Mouse (Mus musculus): ENCODE measurements at regions not wholly inside any gene's neighbourhood (a gene's known extent, or its start where the extent isn't known, plus 50 kb on each side); places are given as distances from the start of the nearest gene placed in this dataset.

DNA sequence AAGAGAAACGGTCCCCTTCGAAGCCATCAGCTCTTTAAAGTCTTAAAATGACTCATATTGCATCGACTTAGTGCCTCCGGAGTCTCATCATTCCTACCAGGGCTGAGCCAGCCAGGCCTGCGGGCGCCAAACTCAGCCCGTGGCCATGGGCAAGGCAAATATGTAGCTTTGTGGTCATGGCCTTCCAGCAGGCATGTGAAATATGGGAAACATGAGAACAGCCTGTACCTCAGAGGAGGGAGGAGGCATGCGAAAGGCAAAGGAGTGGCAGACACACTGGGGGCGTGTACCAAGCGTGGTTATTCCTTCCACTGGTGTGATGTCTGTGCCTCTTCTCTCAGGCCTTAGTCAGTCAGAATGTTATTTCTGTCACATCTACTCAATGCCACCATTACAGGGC, 706.3 kb upstream of the Car8 start:
- Histone ChIP-seq H3K9ac (replicated peaks) (no peak overlapping the region), H3K4me3 (replicated peaks) (no peak overlapping the region), H3K4me1 (replicated peaks) (peaks cover 6% of the 10 kb centered on the region), H3K9me3 (no peaks in the 10 kb centered on the region), H3K27me3 (no peaks in the 10 kb centered on the region; the same call in 1 of the 2 replicates), H3K27ac (no peak overlapping the region), H3K4me2 (no peak overlapping the region), H3K36me3 (no peaks in the 10 kb centered on the region)
- WGBS, result 82% methylated on average over 10 of the region's 10 CpGs
- ATAC-seq (ENCODE audit: insufficient number of reproducible peaks, insufficient read depth, low FRiP score, low TSS enrichment, low read depth), result no peak

- Histone ChIP-seq H3K4me1 (replicated peaks) (peaks cover 9% of the 10 kb centered on the region; the same call in 1 of the 2 replicates), H3K36me3 (no peaks in the 10 kb centered on the region), H3K9me3 (no peaks in the 10 kb centered on the region), H3K27me3 (no peaks in the 10 kb centered on the region; the same call in 1 of the 2 replicates), H3K4me2 (no peak overlapping the region), H3K4me3 (replicated peaks) (no peak overlapping the region), H3K27ac (no peak overlapping the region), H3K9ac (replicated peaks) (no peak overlapping the region)
- 41% methylated on average over 5 of the region's 5 CpGs for WGBS
- ATAC-seq (ENCODE audit: insufficient number of reproducible peaks, insufficient read depth, low FRiP score, low TSS enrichment, low read depth), result no peak
Measured at GRCm38 (mm10) chr4:8943080-8943479, 704.2 kb upstream of the Car8 start.

GRCm38 (mm10) chr4:8938948-8939411, 700.1 kb upstream of the Car8 start:
- no peak overlapping the region for H3K4me3 ChIP-seq (replicated peaks)
- peak overlapping the region; percentile 29; the same call in 1 of the 2 replicates for H3K27ac ChIP-seq
- H3K9ac ChIP-seq (replicated peaks), result no peak overlapping the region
- no peaks in the 10 kb centered on the region for H3K36me3 ChIP-seq
- H3K4me1 ChIP-seq (replicated peaks), result peaks cover 9% of the 10 kb centered on the region; the same call in 1 of the 2 replicates
- H3K27me3 ChIP-seq, result no peaks in the 10 kb centered on the region
- 69% methylated on average over 6 of the region's 6 CpGs for WGBS
- no peaks in the 10 kb centered on the region for H3K9me3 ChIP-seq
- no peak for ATAC-seq (ENCODE audit: insufficient number of reproducible peaks, insufficient read depth, low FRiP score, low TSS enrichment, low read depth)
- H3K4me2 ChIP-seq, result no peak overlapping the region

DNA sequence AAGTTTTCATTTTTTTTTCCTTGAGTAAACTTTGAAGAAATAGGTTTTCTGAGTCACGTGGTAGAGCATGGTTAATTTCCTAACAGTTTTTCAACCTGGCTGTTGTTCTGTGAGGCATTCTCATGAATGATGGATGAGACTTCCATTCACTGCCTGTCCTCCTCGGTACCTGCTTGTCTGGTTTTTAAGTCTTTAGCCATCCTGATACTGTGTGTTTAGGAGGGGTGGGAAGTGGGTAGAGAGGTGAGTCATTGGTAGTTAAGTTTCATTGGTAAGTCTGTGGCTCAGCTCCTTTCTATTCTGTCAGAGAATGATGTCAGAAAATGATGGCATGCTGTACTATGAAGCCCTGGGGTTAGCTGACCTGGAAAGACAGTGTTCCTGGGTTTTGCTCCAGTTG, 697.1 kb upstream of the Car8 start:
- no peak overlapping the region for H3K4me3 ChIP-seq (replicated peaks)
- WGBS, result 67% methylated on average over 2 of the region's 2 CpGs
- H3K9ac ChIP-seq (replicated peaks), result no peak overlapping the region
- no peaks in the 10 kb centered on the region for H3K9me3 ChIP-seq
- H3K4me2 ChIP-seq, result no peak overlapping the region
- H3K4me1 ChIP-seq (replicated peaks), result 0 out of 2 replicates have a peak, but pooled peaks cover 9% of the 10 kb centered on the region
- H3K27ac ChIP-seq, result no peak overlapping the region
- no peak for ATAC-seq (ENCODE audit: insufficient number of reproducible peaks, insufficient read depth, low FRiP score, low TSS enrichment, low read depth)
- H3K27me3 ChIP-seq, result no peaks in the 10 kb centered on the region
- no peaks in the 10 kb centered on the region for H3K36me3 ChIP-seq

DNA sequence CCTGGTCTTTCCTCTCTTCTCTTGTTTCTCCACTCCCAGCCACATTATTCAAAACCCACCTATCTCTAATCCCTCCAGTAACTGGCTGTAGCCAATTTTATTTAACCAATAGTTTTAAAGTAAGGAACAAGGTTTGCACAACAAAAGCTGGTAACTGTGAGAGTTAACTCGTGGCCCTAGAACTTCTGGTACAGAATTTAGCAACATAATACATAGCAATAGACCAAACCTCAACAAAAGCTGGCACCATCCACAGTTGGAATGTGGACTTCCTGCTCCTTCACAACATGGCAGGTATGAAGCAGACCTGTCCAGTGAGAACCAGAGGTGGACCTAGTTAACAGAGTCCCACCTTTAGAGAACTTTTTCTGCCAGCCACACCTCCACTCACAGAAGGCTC, 695.7 kb upstream of the Car8 start:
- no peak for ATAC-seq (ENCODE audit: insufficient number of reproducible peaks, insufficient read depth, low FRiP score, low TSS enrichment, low read depth)
- Histone ChIP-seq H3K4me2 (no peak overlapping the region), H3K36me3 (no peaks in the 10 kb centered on the region), H3K9ac (replicated peaks) (no peak overlapping the region), H3K4me1 (replicated peaks) (0 out of 2 replicates have a peak, but pooled peaks cover 4% of the 10 kb centered on the region), H3K9me3 (no peaks in the 10 kb centered on the region), H3K27me3 (no peaks in the 10 kb centered on the region), H3K4me3 (replicated peaks) (no peak overlapping the region), H3K27ac (no peak overlapping the region)
- 77% methylated on average over 1 of the region's 1 CpGs for WGBS

DNA sequence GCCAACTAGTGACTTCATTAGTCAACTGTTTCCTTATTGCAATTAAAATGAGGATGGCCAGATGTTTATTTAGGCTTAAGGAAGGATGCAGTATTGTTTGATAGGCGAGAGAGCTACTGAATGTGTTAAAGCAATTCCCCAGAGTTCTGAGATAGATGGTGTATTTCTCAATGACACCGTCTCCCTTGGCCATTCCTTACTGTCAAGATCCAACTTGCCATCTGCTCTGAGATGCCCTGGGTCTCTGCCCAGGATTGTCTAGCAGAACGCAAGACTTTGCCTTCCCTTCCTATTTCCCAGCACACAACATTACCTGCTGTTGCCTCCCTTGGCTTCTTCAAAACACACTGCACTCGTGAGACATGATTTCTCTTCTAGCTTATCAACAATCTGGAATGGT, 690.5 kb upstream of the Car8 start:
- Histone ChIP-seq H3K4me1 (replicated peaks) (peaks cover 13% of the 10 kb centered on the region), H3K4me2 (no peak overlapping the region), H3K27me3 (no peaks in the 10 kb centered on the region; the same call in 1 of the 2 replicates), H3K27ac (no peak overlapping the region), H3K4me3 (replicated peaks) (no peak overlapping the region), H3K36me3 (no peaks in the 10 kb centered on the region), H3K9me3 (no peaks in the 10 kb centered on the region), H3K9ac (replicated peaks) (no peak overlapping the region)
- WGBS, result 81% methylated on average over 4 of the region's 4 CpGs
- no peak for ATAC-seq (ENCODE audit: insufficient number of reproducible peaks, insufficient read depth, low FRiP score, low TSS enrichment, low read depth)

- Histone ChIP-seq H3K9ac (replicated peaks) (no peak overlapping the region), H3K4me3 (replicated peaks) (no peak overlapping the region), H3K4me1 (replicated peaks) (peaks cover 13% of the 10 kb centered on the region), H3K9me3 (no peaks in the 10 kb centered on the region), H3K36me3 (no peaks in the 10 kb centered on the region), H3K4me2 (no peak overlapping the region), H3K27ac (no peak overlapping the region), H3K27me3 (no peaks in the 10 kb centered on the region; the same call in 1 of the 2 replicates)
- ATAC-seq (ENCODE audit: insufficient number of reproducible peaks, insufficient read depth, low FRiP score, low TSS enrichment, low read depth), result no peak
- WGBS, result 61% methylated on average over 17 of the region's 17 CpGs
Measured at GRCm38 (mm10) chr4:8928551-8929305, 689.9 kb upstream of the Car8 start.

DNA sequence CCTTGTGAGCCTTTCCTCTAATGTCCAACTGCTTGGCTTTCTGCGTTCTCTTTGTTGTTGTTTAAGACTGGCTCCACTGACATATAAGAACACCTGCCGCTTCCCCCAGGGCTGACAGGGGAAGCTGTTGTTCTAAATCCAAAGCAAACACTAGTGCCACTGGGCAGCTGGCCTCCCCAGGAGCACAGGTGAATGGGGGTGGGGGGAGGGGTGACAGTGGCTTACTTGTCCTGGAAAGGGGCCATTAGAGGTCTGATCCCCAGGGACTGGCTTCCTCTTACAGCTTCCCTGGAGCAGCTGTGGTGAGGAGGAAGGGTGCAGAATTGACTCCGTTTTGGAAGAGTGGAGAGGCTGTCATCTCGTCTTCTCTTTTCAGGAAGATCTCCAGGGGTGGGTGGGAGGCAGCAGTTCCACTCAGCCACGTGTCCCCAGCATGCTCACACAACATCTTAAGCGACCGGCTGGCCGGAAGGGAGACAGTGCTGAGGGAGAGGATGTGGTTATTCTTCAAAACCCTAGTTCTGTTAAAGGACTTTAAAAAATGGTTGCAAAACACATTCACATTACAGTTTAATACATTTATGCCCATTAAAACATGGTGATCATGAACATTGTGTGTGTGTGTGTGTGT, 688.5 kb upstream of the Car8 start:
- 42% methylated on average over 8 of the region's 8 CpGs for WGBS
- ATAC-seq (ENCODE audit: insufficient number of reproducible peaks, insufficient read depth, low FRiP score, low TSS enrichment, low read depth), result no peak
- H3K27ac ChIP-seq, result no peak overlapping the region

GRCm38 (mm10) chr4:8926642-8927275, 687.9 kb upstream of the Car8 start:
- no peaks in the 10 kb centered on the region for H3K9me3 ChIP-seq
- ATAC-seq (ENCODE audit: insufficient number of reproducible peaks, insufficient read depth, low FRiP score, low TSS enrichment, low read depth), result no peak
- H3K36me3 ChIP-seq, result no peaks in the 10 kb centered on the region
- no peak overlapping the region for H3K4me2 ChIP-seq
- H3K9ac ChIP-seq (replicated peaks), result no peak overlapping the region
- 32% methylated on average over 9 of the region's 9 CpGs for WGBS
- H3K27me3 ChIP-seq, result peaks cover 7% of the 10 kb centered on the region
- H3K4me3 ChIP-seq (replicated peaks), result no peak overlapping the region
- peaks cover 32% of the 10 kb centered on the region for H3K4me1 ChIP-seq (replicated peaks)
- no peak overlapping the region for H3K27ac ChIP-seq

More for the DNA sequence above, 688.5 kb upstream of the Car8 start:
- no peaks in the 10 kb centered on the region for H3K9me3 ChIP-seq
- H3K36me3 ChIP-seq, result no peaks in the 10 kb centered on the region
- H3K4me2 ChIP-seq, result no peak overlapping the region
- H3K4me1 ChIP-seq (replicated peaks), result peaks cover 26% of the 10 kb centered on the region
- H3K9ac ChIP-seq (replicated peaks), result no peak overlapping the region
- no peak overlapping the region for H3K4me3 ChIP-seq (replicated peaks)
- peaks cover 7% of the 10 kb centered on the region for H3K27me3 ChIP-seq

DNA sequence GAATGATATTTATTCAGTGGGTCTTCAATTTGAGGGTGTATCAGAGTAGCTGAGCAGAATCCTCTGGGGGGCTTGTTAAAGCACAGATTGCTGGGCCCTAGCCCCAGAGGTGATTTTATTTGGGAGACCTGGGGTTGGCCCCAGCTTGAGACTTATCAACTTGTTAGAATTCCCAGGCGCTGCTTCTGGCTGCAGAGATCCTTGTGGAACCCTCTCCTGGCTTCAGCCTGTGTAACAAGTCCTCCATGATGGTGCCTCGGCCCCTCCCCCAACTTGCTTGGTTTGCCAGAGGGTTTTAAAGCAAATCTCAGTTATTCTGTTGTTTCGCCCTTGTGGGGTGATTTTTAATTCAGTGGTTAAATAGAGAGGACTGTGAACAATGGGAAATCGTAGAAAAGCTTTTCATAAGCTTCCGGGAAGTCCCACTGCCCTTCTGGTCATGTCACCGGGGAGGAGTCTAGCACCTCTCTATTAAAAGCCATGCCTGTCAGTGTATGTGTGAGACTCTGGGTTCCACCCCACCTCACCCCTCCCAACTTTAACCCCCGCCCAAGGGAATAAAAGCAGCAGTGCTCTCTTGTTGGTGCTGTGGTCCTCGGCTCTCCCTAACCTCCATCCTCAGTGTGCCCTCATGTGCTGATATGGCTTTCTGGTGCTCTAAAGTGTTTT, 684.0 kb upstream of the Car8 start:
- Histone ChIP-seq H3K4me2 (no peak overlapping the region), H3K4me1 (replicated peaks) (peaks cover 53% of the 10 kb centered on the region)
- no peak for ATAC-seq (ENCODE audit: insufficient number of reproducible peaks, insufficient read depth, low FRiP score, low TSS enrichment, low read depth)

More for the DNA sequence above, 684.0 kb upstream of the Car8 start:
- H3K27me3 ChIP-seq, result peaks cover 7% of the 10 kb centered on the region; the same call in 1 of the 2 replicates
- WGBS, result 41% methylated on average over 8 of the region's 8 CpGs
- no peak overlapping the region for H3K27ac ChIP-seq
- no peak overlapping the region for H3K4me3 ChIP-seq (replicated peaks)
- no peak overlapping the region for H3K9ac ChIP-seq (replicated peaks)
- H3K9me3 ChIP-seq, result no peaks in the 10 kb centered on the region
- no peaks in the 10 kb centered on the region for H3K36me3 ChIP-seq
